Mouse (Mus musculus) cerebellum, postnatal 14 days (tissue): ENCODE results near the gene Erc2.
A peak's percentile ranks its signal among the peaks of the same experiment; 100 is the strongest.
"Not testable (repeated sequence)": the region's sequence is repeated elsewhere in the genome, so short reads cannot be mapped to it uniquely, and the experiment has no call there.

ENCODE experiments used
- DNase-seq, 2 experiments: peaks; one replicate each; pipeline ENCODE4 v3.0.0; 2021; ENCODE audit warnings: mixed read lengths in 2 of 2

The Erc2 gene

DNA sequence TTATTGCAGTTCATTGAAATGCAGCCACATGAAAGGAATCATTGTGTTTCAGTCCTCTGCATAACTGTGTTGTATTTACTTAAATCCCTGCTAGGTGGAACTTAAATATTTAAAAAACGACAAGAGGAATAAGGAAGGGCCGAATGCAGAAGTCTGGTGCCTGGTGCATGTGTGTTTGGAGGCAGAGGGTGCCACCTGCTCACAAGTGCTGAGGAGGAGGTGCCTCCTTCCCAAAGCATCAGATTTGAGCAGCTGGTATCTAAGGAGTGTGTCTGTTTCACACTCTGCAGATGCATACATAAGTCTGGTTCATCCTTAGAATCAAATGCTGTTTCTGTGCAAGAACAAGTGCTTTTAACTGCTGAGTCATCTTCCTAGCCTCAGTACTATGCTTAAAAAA lies 224.6 kb downstream of the Erc2 start:
- DNase-seq, result no peak

DNA sequence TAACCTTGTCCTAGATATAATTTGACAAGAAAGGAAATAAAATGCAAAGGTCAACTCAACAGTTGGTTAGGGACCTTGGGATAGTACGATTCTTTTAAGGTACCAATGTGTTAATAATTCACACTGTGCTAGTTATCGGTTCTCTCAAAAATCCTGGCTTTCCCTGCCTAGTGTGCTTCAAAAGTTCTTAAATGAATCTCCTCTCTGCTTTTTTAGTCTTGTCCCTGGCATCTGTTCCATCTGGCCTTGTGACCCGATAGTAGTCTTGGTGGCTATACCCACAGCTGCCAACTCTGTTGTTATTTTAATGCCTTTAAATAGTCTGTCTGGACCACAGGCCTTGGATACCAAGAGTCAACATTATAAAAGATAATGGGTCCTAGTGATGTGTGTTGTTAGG lies 225.1 kb downstream of the Erc2 start:
- no peak for DNase-seq

DNA sequence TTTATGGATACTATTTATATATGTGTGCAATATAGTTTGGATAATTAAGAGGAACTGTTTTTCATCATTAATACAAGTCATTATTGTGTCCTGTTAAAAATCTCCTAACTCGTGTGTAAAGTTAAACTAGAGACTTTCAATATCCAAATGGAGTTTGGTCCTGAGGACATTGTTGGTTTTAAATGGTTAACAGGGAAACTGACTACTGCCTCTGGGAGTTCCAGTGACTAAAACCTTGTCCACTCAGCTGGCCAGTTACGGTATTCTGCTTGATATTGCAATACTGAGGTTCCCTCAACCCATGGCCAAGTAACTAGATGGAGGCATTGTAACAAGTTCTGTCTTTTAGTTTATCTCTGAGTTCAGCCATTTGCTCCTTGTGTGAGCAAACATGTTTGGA lies 229.0 kb downstream of the Erc2 start:
- DNase-seq, result no peak

DNA sequence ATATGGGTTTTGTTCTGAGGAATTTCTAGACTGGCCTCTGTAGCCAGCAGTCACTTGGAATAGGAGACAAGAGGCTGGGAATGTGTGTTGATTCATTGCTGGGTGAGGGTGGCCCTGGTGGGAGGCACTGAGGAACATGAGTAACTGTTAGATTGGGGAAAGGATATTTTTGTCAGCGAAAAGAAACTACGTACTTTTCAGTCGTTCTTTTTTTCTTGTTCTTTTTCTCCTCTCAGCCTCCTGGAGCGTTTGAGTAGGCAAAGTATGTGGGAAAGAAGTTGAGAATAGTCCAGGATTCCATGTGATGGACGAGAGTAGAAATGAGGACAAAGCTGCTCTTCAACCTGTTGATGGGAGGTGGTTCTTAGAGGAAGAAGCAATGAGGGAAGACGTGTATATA lies 230.4 kb downstream of the Erc2 start:
- DNase-seq, result no peak

DNA sequence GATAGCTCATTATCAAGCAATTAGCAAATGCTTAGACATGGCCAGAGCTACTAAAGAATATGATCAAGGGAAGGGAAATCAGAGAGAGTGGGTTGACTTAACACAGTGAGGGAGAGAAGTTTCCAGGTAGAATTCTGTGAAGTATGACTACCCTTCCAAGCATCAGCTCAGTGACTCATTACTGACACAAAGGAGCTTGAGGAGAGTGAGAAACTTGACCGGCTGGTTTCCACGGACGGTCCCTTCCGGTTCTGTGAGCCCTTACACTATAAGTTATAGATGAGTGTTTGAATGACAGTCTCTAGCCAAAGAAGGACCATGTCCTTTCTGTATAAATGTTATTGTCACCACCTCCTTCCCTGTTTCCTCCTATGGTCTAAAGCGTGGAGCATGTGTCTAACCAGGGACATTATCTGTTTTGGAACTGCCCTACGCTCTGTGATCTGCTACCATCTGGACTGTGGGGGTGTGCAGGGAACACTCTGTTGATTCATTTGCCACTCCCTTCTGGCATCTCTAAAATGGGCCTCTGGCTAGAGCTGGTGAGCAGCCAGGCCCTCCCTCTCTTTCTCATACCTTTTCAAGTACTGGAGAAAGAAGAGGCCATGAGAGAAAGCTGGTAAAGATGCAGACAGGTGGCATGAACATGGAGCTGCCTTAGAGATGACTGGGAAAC lies 238.3 kb downstream of the Erc2 start:
- DNase-seq, result peak in 1 of 2 experiments; percentile 24

DNA sequence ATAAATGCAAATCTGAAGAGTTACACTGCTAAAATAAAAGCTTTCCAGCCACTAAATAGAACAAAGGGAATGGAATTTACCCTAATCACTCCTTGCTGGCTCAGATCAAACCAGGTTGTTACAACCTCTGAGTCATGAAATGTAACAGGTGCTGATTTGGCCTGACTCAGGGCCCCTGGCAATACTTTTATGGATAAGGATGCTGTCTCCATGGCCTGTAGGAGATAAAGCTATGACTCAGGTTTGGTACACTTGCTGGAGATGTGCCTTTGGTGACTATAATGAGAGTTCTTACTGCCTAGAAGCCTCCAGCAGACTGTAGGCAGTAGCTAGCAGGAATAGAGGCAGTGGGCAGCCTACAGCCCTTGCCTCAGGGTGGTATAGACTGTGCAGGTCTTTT lies 240.1 kb downstream of the Erc2 start:
- DNase-seq, result no peak

DNA sequence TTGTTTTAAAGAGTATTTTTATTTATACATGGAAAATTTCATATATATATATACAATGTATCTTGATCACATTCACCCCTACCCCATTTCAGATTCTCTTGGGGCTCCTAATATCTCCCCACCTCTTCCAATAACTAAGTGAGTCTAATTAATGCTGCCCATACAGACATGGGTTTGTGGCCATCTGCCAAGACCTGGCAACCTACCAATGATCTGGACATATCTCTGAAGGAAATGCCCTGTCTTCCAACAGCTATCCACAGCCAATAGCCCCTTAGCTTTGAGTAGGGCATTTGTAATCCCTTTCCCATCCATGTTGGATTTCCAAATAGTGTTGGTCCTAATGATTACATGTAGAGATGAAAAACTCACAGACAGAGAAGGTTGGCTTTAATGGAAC lies 245.2 kb downstream of the Erc2 start:
- DNase-seq, result peak; percentile 91 to 93

DNA sequence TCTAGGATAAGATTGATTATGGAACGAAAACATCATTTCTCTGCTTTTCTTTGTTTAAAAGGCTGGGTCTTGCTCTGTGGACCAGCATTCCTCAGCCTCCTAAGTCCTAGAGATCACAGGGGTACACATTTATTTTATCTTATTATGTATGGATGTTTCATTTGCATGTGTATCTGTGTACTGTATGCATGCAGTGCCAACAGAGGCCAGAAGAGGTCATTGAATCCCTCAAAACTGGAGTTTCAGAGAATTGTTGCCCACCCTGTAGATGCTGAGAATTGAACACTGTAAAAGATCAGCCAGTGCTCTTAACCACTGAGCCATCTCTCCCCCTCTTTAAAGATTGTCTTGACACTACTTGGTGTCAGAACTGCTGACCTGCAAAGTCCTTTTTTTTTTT lies 251.4 kb downstream of the Erc2 start:
- DNase-seq, result peak in 1 of 2 experiments; percentile 30

DNA sequence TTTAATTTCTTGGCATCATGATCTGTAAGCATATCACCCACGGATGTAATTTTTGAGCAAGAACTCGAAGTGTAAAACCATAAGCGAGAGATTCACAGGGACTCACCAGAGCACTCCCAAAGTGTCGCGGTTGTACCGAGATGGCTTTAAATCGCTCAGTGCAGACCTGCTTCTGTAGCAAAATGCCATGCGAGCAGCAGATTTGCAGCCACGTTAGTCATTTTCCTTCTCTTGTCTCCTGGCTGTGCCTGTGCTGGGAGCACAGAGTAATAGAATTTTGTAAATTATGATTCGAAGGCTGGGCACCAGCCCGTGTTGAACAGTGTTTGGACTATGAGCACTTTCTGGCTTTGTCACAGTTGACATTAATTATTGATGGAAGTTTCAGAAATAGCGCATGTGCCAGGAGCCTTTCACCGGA lies 253.8 kb downstream of the Erc2 start:
- no peak for DNase-seq

DNA sequence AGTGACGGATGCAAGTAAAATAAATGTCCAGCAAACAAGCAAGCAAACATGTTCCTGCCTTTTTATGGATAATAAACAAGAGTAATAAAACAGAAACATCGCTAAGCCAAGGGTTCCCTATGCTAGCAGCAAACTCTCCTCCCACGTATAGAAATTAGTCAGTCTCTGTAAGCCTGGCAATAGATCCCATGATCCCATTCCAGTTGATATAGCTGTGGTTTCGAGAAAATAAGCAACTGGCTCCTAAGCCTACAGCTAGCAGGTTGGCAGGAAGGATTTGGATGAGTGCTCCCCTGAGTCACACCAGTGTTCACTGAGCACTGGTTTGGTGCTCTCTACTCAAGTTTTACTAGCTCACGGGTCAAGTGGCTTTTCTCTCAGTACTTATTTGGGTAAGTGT lies 259.7 kb downstream of the Erc2 start:
- DNase-seq, result no peak

DNA sequence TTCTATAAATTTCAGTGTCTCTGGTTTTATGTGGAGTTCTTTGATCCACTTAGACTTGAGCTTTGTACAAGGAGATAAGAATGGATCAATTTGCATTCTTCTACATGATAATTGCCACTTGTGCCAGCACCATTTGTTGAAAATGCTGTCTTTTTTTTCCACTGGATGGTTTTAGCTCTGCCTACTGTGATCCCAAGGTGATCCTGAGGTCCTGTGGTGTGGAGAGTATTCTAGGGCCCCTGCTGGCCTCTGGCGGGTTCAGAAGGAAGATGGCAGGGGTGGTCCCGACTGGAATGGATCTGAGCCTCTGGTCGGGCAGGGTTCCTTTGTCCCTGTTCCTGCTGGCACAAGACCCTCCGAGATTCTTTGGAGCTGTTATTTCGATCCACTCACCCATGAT lies 264.1 kb downstream of the Erc2 start:
- DNase-seq, result not testable (repeated sequence)

DNA sequence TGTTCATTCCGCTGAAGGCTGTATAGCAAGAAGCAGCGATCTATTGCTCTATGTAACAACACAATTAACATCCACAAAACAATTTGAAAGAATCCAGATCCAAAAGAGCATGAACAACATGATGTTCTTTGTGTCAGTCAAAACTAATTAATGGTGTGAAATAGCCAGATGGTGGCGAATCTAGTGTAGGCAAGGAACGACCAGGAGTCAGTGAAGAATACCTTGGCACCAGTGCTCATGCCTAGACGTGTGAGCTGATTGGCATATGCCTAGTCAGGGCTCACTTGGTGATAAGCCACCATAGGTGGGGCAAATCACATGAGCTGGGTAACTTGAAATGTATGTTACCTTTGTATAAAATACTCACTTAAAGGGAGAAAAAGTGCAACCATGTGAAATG lies 265.3 kb downstream of the Erc2 start:
- peak; percentile 18 to 45 for DNase-seq

DNA sequence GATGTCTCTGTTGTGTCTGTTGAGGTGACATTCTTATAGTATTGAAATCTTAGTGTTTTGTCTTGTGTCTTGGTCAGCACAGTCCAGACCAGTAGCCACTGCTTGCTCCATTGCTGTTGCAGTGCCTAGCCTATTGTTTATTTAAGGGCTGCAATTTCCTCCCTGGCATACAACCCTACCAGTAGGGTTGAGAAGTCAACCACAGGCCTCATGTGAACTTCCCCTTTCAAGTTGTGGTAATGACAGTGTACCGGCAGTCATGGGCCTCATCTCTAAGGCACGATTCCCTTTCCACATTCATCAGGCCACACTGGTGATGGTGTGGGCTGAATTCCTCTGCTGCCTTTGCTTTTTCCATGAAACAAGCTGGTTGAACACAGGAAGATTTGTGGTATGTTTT lies 267.4 kb downstream of the Erc2 start:
- no peak for DNase-seq

DNA sequence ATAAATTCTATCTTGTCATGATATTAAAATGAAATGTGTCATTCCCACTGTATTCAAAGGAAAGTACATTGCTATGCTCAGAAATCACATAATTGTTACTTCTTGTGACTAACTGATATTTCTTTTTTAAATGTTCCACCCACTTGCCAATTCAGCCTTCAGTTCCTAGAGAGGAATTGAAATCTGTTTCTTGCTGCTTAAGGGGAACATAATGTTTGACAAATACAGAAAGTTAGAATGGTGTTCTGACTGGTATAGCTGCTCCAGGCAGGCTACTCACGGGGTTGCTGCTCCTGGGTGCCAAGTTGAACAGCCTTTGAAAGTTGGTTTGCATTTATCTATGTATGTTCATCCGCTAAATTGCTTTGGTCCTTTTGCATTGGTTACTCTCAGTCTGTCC lies 270.2 kb downstream of the Erc2 start:
- no peak for DNase-seq

DNA sequence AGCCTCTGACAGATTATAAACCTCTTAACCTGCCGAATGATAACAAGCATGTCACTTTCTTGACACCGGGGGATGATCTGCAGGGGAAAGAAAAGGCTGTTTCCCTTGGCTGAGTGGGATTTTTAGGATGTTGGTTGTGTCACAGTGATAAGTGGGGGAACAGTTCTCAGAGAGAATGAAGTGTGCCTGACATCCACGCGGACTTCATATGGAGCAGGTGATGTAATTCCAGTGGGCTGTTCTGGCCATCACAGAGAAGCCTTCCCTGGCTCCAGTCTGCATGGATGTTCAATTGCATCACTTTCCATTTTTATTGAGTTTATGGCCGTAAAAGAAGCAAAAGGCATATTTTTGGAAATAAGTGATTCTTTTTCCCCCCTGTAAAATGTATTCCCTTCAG lies 279.5 kb downstream of the Erc2 start:
- no peak for DNase-seq

DNA sequence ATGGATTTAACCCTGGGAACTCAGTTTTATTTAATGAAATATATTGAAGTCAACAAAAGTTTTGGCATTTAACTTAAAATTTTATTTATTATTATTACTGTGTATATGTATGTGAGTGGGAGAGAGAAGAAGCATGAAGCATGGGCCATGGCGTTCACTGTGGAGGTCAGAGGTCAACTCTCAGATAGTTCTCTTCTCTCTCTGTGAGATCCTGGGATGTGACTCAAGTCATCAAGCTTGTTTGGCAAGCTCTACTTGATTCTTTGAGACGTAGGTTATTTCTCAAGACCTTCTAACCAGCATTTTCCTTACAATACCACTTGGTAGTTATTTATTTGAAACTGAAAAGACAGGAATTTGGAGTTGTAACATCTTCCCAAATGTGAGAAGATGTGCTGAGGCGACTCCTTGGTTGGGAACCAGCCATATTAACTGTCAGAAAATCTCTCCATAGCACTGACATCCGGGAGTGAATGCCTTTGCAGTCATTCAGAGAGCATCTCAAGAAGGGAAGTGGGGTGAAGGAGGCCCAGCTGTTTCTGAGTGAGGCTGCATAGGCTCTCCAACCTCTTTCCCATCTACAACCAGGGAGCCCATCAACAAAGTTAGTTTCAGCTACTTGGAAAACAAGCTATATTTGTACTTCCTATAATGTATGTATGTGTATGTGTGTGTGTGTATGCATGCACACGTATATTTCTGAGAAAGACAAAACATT lies 299.6 kb downstream of the Erc2 start:
- no peak for DNase-seq

DNA sequence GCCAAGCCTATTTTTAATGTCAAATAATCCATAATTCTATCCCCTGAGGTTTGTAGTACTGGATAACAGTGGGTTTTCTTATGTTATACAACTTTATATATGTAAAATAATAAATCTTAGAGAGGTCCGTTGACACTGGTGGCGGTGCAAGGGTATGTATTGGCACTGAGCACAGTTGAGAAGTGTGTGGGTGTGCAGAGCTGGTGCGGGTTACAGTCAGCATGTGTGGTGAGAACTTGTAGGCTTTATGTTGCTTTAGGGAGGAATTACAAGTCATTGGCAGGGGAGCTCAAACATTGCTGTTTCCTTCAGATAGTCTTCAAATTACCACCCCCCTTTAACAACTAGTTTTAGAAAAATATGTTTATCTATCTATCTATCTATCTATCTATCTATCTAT lies 305.1 kb downstream of the Erc2 start:
- DNase-seq, result no peak

DNA sequence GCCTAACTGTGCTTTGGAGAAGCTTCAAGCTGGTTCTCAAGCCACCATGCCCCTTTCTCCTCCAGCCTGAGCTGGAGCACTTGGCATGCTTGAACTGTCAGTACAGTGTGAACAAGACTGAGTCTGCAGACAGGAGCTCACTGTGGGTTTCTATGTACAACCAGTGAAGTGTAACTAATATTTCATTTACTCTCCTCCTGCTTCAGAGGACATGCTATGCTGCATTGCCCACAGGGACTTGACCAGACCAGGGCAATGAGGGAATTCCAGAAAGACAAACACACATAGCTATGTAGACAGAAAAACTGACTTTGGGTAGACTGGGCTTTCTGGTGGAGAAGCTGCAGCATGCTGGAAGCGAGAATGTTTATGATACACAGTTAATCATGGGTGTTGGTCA lies 311.3 kb downstream of the Erc2 start:
- no peak for DNase-seq

DNA sequence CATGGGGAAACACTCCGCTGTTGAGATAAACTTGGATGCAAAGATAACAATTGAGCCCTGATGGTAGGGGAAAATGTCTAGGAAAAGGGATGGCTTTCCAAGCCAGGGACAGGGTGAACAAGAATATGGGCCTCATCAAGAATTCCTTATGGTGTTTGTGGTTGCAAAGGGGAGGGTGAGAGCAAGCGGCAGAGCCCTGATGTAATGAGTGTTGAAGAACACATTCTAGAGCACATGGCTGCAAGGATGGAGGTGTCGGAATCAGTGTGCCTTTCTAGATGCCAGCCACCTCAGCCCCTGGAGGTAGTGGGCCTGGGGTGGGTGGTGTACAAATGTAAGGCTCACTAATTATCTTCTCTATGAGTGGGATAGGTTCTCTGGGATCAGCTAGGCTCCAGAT lies 313.5 kb downstream of the Erc2 start:
- DNase-seq, result no peak

DNA sequence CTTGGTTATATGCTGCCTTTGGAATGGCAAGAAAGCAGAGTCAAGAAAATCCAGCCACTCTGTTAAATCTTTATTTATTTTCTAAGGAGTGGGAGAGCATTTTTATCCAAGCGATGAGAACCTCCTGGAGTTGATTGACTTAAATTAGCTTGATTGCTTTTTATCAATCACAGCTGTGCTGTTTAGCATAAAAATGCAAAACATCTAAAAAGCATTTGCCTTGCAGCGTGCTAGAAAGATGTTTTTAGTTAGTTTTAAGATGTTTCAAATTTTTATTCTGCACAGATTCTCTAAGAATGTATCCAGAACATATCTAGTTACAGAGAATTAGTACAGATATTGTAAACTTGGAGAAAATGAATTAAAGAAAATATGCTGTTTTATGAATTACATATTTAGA lies 315.7 kb downstream of the Erc2 start:
- DNase-seq, result no peak

DNA sequence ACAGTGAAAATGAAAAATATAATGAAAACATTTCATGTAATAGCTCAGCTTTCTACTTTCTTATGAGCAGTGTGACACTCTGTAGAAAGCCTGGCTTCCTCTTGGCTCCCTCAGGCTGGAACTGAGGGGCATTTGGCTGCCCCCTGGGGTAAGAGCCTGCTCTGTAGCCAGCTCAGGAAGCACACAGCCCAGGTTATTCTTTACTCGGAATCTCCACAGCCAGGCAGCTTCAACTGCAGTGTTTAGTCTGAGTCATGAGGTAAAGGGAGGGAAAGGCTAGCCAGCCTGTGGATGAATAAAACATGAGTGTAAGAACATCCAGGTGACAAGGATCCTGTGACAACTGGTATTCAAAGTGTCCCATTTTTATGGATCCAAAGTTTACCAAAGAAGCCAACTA lies 323.0 kb downstream of the Erc2 start:
- DNase-seq, result peak; percentile 27 to 59

DNA sequence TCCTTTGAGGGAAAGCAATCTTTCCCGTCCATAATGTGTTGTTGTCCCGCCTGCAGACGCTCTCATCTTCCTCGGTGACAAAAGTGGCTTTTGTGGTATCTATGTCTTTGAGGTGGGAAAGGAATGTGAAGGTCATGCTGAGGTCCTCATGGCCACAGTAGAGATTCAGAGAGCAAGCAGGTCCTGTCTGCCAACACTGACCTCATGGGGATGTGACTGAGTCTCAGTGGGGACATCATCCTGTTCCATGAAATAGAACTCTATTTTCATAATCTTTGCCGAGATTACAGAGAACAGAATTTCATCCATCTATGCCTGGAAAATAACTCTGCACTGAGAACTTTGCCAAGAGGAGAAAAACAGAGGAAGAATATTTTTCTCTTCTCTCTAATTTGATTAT lies 324.0 kb downstream of the Erc2 start:
- DNase-seq, result no peak

DNA sequence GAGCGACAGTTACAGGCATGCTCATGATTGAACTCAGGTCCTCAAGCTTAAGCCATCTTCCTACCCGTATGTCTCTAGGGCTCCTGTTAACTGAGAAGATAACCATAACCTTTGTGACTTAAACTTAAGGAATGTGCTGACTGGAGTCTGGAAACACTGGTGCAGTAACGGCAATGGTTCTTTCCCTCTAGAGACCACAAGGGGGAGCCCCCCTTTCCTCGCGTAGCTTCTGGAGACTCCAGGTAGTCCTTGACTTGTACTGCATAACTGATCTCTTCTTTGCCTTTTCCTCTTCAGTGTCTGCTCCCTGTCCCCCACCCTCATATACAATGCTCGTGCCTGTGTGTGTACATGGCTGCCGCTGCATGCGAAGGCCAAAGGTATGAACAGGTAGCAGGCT lies 326.2 kb downstream of the Erc2 start:
- DNase-seq, result peak; percentile 14 to 29

DNA sequence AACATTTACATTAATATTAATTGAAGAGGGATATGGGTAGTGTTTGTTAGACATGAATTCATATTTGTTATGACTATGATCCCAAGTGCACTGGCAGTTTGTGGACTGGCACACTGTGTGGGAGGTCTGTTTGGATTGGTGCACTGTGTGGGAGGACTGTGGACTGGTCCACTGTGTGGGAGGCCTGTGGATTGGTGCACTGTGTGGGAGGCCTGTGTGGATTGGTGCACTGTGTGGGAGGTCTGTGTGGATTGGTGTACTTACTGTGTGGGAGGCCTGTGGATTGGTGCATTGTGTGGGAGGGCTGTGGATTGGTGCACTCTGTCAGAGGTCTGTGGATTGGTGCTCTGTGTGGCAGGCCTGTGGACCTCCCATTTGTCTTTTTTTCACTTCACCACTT lies 331.6 kb downstream of the Erc2 start:
- no peak for DNase-seq

DNA sequence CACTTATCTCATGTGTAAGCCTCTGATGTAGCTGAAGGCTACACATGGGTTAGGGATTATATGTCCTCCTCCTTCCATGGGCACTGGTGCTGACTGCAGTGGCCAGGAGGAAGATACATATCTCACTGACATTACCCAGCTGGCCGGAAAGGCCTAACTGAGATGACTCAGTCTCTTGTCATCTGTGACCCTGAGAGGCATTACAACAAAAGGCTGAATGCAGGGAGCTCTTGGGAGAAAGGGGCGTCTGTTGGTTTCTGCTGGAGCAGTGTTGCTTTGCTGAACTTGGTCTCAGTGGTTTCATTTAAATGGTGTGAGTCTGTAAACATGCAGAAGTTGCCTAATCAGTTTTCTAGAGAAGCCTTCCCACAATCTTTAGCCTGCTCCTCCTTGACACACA lies 334.6 kb downstream of the Erc2 start:
- no peak for DNase-seq
